Mouse (Mus musculus): ENCODE data around the gene Cd200r1.
A peak's percentile ranks its signal among the peaks of the same experiment; 100 is the strongest.
"Not testable (repeated sequence)": the region's sequence is repeated elsewhere in the genome, so short reads cannot be mapped to it uniquely, and the experiment has no call there.

The Cd200r1 gene

DNA sequence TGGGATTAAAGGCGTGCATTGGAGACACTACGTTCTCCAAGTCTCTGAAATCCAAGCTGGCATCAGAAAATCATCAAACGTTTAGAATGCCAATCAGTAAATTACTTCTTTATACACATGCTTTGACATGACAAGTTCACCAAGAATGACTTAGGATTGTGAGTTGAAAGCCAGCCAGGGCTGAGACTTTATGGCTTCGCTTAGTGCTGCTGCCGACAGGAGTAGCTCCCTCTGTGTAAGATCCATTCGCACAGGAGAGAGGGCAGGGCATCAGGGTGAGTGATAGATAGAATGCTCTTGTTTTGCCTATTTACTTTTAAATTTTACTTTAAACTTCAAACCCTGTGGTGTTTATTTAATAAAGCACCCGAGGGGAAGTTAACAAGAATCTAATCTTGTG, 2.0 kb downstream of the Cd200r1 start:
- DNase-seq: no peak

DNA sequence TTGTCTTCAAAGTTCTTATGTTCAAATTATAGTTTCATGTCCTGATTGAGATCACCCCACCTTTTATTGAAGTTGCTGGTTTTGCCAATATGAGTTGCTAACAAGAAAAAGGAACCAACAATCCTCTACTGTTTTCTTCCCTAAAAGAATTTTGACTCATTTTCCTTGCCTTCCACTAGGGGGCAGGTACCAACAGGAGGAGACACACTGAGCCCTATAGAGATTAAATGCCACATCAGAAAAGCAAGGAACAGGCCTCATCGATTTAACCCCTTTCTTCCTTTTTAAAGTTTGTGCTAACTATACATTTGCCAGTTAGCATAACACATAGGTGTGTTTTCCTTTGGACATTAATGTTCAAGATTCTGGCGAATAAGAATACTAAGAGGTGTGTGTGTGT, 2.4 kb downstream of the Cd200r1 start:
- peak; percentile 62 for DNase-seq

DNA sequence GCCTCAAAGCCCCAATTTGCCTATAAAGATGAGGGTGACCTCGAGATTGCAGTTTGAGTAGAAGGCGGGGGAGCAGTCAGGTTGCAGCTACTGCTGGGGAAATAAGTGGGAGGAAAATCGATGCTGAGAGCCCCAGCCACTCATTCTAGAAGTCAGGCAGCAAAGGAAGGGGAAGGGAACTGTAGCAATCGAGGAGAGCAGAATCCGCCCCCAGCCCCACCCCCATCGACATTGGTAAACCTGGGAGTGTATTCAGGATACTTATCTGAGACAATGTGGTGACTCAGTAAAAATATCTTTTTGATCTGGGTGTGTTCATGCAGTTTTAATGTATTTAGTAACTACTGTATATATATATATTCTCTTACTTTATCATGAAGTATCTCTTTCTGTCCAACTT, 7.0 kb downstream of the Cd200r1 start:
- DNase-seq: no peak

DNA sequence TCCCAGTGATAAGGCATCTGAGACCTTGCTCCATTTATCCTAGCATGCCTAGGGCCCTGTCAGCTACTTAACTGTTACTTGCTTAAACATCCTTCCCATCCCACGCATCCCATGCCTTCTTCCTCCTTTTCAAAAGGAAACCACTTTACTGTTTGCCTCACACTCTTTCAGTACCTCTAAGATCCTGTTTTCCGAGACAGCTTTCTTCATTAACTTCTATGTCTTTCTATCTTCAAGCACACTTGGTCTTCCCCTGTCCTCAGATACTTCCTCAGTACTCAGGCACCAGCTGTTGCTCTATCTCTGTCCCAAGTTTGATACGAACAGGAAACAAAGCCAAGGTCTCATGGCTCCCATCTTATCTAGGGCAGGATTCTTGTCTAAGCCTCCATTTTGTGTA, 8.1 kb downstream of the Cd200r1 start:
- no peak for DNase-seq

DNA sequence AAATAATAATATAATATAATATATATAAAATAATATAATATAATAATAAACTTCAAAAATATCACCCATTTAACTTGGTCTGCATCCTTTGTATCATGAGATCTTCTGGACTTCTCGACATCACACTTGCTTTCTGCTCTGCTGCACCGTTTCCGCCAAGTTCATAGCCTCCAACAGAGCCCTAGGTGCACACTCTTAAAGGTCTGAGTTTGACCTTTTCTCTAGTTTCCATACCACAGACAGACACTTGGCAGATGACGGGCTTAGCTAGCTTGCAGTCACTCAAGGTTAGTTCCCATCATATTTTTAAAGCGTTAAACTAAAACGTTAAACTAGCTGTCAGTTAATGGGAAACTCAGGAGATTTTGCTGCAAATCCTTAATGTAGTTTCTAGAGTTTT, 8.7 kb downstream of the Cd200r1 start:
- DNase-seq: no peak

DNA sequence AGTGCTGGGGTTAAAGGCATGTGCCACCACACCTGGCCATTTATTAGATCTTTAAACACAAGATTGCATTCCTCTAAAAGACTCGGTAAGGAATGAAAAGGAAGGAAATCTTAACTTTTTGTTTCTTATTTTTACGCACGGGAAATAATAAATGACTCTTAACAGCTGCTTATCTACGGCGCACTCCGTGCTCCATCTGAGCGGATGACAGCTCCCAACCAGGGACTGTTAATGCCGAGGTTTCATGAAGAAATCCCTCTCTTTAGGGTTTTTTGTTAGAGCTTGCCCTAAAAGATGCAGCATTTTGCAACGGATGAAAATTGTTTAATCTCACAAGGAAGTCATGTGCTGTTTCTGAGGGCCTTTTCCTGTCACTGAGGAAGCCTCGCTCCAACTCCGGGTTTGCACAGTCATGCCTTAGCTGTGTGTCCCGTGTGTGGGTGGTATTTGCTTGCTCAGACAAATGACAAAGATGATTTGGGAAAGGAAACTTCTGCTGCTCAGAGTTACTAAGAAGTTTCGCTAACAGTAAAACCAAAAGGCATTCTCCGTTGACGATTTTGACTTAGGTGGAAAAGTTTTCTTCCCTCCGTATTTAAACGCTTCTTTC, 13.1 kb downstream of the Cd200r1 start:
- DNase-seq: no peak

DNA sequence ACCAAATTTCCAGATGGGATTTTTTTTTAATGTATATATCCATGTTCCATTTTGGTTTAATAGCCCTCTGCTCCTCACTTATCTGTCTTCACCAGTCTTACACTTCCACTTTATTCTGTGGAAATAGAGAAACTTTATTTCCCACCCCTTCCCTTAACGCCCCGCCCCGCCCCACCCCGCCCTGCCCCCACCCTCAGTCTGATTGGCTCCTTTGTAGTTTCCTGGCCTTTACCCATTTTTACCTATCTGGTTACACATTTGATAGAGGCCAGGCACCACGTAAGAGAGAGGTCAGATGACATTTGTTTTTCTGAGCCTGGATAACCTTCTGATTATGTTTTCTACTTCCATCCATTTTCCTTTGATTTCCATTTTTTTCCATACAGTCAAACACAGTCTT, 14.0 kb downstream of the Cd200r1 start:
- no peak for DNase-seq

DNA sequence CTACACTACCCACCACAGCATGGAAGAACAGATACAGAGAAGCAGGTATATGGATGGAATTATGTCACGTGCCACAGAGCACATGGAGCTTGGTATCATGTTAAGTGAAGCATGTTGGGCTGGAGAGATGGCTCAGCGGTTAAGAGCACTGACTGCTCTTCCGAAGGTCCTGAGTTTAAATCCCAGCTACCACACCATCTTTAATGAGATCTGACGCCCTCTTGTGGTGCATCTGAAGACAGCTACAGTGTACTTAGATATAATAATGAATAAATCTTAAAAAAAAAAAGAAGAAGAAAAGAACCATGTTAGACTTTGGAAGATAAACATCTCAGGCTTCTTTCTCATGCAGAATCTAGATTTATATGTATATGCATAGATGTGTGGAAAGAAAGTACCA, 15.2 kb downstream of the Cd200r1 start:
- no peak for DNase-seq

DNA sequence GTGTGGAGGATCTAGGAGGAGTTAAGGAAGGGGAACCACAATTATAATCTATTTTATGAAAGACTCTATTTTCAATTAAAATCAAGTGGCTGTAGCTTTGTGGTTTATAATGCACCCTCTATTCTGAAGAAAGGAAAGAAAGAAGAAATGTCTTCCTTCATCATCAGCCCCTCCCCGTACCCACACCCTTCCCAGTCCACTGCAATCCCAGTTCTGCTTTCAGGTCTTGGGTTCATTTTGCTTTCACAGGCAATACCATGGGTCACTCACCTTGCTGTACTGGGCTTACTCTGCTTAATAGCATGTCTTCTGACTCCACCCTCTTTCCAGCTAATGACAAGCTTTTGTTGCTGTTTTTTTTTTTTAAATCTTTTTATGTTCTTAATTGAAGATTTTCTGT, 21.4 kb downstream of the Cd200r1 start:
- no peak for DNase-seq

DNA sequence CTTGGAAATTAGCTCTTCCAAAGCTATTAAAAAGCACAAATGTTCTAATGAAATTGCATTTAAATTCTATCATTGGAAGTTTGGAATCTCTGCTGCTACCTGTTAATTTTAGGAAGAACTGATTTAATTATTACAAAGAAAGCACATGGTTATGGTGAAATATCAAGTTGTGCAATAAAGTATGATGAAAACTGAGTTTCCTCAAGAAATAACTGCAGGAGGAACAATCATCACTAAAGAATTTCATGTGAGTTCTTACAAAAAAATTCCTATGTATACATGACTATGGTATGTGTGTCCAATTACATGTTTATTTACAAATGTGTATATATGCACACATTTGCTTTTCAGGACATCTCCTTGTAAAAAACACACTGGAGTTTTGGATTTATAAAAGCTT, 28.9 kb downstream of the Cd200r1 start:
- no peak for DNase-seq

DNA sequence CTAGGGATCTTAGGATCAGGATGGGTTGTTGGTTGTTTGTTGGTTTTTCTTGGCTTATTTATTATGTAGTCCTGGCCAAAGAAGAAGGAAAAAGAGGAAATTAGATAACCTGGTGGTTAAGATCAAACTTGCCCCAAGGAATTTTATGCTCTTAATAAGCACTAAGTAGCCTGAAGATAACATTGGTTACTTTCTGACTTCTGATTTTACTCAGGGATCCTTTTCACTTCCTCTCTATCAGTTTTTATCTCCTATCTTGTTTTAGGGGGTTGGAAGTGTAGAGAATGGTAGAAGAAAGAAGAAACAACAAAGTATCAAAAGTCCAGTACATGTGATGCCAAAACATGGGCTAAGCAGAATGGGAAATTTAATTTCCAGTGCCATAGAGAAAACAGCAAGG, 40.4 kb downstream of the Cd200r1 start:
- no peak for DNase-seq

DNA sequence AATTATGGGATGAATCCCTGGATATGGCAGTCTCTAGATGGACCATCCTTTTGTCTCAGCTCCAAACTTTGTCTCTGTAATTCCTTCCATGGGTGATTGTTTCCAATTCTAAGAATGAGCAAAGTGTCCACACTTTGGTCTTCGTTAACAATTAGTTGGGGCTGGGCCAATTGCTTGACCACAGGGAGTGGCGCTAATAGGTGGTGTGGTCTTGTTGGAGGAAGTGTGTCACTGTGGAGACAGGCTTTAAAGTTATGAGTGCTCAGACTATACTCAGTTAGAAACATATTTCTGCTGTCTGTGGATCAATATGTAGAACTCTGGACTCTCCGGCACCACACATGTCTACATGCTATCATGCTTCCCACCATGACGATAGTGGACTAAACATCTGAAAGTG, 44.7 kb downstream of the Cd200r1 start:
- not testable (repeated sequence) for DNase-seq

DNA sequence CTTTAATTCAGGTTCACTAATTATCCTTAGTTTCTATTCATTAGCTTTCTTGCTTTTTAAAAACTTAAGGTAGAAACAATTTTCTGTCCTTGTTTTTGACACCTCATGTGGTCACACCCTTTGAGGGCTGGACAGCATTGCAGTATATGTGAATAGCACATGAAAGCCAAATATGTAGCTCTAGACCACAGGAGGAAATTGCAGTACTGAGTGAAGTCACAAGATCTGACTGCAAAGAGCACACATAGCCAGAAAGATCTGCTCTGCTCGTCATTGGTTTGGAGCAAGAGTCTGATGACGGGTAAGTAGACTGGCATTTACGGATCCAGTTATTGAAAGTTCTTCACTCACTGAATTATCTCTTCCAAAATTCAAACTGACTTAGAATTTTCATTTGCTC, 46.0 kb downstream of the Cd200r1 start, which contains the start of gene Cd200r4:
TSS of gene Cd200r4 (plus strand) at position 190 of the 400 bp plus-strand sequence.
- DNase-seq: no peak

DNA sequence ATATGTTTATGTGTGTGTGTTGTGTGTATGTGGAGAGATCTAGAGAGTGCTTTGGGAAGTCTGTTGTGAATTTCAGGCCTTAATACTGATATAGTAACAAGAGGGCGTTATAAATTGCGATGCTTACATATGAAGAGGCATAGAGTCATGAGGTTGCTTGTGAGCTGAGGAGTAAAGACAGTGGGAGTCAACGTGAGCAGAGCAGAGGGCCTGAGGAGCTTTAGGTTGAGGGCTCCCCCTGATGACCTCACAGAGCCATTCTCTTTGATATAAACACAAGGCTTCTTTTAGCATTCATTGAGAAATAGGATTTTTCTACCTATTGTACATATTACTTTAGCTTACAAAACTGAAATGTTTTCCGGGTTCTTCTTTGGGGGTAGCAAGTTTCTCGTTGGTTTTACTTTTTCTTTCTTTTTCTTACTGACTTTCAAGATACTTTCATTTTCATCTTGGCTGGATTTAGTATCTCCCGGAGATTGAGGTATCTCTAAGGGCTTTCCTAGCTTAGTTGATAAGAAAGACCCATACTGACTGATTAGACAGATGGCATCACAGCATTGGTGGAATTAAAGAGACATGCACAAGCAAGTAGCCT, 47.0 kb downstream of the Cd200r1 start:
- DNase-seq: no peak

DNA sequence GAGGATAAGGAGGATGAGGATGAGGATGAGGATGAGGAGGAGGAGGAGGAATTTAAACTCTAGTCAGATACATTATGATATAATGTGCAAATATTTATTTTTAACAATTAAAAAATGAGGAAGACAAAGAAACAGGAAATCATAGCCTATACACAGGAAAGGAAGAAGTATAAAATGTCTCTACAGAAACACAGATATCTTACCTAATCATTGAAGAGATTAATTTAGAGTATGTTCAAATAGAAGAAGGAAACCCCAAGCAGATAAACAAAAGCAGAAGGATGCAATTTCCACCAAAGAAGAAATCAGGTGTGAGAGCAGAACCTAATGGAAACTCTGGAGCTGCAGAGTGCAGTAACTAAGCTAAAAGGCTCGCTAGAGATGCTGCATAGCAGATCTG, 52.5 kb downstream of the Cd200r1 start:
- DNase-seq: no peak

DNA sequence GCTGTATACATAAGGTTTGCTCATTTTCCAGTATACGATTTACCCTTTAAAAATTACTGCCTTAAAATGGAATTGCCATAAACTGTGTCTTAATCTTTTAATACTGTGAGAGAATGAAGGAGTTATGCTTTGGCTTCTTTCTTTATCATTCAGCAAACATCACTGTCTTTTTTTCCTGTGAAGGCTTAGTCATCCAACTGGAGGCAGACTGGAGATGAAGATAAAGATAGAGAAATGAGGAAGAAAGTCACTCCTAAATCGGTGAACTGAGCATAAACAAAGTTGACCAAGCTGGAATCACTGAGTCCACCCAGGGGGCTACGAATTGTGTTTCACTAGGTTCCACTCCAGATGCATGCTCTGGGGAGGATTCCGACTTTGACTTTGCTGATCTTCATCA, 55.0 kb downstream of the Cd200r1 start:
- DNase-seq: no peak

DNA sequence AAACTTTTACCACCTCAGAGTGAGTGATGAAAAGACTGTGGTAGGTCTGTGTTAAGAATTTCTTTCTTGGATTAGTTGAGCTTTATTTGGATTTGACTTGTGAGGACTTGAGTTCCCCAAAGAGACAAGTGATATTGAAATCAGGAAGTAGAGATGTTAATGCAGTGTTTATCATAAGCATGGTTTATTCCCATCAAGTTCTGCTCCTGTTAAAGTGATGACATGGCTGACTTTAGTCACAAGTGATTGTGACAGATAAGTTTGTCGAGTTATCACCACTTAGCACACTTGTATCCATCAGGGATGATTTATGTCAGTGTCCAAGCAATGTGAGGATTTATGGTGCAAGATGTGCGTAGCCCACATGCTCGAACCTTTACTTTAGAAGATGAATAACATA, 66.8 kb downstream of the Cd200r1 start:
- no peak for DNase-seq

DNA sequence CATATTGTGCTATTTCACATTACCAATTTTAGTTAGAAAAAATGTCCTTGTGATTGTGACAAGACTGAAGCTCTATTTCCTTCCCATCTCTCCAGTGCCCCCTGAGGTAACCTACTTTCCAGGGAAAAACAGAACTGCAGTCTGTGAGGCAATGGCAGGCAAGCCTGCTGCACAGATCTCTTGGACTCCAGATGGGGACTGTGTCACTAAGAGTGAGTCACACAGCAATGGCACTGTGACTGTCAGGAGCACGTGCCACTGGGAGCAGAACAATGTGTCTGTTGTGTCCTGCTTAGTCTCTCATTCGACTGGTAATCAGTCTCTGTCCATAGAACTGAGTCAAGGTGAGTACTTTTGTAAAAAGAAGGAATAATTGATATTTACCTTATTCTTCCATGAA, 67.7 kb downstream of the Cd200r1 start:
- DNase-seq: not testable (repeated sequence)
